Mouse (Mus musculus) NIH3T3 (cell line): ENCODE results near the gene Zfp37.
"Not testable (repeated sequence)": the region's sequence is repeated elsewhere in the genome, so short reads cannot be mapped to it uniquely, and the experiment has no call there.

ENCODE experiments used
- DNase-seq: peaks from one replicate; pipeline ENCODE4 v3.0.0-alpha.2; 2012; ENCODE audit warnings: low read depth

The Zfp37 gene

DNA sequence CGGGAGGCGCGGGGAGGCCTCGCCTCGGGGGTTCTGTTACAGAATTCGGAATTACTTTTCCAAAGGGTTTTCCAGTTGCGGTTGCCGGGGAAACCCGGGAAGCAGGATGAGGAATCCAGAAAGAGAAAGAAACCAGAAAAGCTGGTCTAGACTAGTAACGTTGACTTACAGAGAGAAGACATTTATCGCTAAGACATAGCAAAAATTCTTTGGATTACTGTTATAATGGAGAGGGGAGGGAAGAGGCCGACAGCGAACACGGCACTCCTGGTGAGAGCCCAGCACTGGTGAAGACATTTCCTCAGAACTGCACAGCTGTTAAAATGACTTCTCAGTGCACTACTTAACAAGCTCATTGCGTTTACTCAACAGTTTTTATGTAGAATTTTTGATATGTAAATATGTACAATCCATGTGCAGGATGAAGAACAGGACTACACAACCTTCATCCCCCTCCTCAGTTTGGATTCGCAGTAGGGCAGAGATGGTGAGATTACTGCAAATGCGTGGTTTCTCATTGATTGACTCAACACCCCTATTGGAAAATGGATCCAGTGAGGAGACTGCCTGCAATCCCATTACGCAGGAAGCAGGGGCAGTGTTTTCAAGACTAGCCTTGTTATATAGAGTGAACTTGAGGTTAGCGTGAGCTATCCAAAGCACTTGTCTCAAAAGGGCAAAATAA lies 22.0 kb downstream of the Zfp37 start:
- peak; percentile 63 for DNase-seq

DNA sequence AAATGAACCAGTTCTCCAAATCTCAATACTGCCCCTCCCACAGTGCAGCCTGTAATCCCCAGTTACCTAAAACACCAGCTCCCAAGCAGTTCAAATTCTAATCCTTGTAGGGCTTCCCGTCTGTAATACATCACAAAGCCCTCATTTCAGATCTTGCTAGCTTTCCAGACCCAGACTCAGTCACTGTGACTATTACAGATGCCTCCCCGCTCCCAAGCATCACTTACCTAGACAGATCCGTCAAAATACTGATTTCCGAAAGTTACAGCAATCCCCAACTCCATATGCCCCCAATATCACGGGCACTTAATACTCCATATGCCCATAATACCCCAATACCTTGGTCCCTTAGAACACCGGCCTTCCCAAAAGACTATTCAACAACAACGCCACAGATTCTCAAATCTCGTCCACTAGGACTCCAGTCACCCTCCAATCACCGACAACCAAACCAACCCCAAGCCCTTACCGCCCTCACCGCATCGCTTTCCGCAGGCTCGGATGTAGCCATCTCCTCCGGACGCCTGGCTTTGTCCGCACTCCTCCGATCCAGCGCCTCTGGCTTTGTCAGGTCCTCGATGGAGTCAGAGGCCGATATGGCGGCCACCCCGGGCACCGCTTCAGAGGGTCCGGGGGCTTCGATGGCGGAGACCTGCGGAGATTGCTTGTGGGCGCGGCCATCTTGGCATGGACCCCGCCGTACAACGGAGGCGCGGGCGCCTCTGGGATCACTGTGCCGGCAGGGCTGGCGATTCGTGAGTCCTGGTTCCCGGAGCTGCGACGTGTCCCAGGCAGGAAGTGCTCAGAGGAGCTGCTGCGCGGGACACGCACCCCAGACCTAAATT lies 22.8 kb downstream of the Zfp37 start:
- DNase-seq: peak; percentile 97

DNA sequence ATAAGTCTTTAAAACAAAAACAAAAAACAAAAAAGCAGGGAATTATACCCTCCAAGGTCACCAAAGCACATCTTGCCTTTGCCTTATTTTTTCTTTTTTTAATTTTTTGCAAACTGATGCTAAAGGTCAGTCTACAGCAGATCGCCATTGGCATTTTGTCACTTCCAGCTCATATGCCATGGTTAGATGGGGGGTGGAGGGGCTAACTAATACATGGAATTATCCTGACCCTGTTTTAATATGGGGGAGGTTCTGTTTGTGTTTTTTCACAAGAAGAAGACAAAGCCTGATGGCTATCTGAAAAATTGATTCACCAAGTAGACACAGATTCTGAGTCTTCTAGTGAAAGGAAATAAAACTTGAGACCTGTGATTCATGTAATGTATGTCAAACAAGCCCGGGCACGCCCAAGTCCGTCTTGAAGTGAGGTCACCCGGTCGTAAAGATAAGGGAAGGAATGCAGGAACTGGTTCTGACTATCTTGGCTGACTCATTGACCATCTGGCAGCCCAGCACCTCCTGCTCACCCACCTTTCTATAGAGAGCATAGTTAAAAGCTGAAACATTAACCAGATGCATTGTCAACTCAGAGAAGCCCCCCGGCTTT lies 30.8 kb downstream of the Zfp37 start:
- peak; percentile 9 for DNase-seq

DNA sequence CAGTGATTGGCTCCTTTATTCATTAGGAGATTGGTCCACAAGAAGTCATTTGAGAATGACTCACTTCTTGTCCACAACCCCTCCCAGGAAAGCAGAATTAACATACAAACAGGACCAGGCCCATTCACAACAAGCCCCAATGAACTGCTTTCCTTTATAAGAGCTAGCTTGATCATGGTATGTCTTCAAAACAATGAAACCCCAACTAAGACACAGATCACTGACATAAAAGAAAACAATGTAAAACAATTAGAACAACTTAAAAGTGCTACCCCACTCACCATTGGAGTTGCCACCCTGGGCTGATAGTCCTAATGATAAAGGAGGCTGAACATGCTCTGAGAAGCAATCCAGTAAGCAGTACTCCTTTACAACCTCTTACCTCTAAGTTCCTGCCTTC lies 42.1 kb downstream of the Zfp37 start:
- no peak for DNase-seq

DNA sequence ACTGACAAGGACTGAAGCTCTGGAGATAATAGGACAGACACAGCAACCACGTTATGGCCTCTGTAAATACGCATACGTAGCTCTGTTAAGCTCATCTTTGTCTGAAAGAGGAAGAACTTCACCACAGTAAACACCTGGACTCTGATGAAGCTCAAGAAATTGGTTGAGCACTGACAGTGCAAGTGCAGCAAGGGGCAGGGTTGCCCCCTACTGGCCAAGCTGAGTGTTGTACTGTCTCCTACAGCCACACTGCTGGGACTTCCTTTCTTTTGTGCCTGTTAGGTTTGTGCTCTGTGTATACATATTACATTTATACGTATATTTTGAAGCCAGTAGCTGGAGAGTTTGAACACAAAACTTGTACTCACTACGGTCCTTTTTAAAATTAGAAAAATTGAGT lies 53.6 kb downstream of the Zfp37 start:
- DNase-seq: peak; percentile 56

DNA sequence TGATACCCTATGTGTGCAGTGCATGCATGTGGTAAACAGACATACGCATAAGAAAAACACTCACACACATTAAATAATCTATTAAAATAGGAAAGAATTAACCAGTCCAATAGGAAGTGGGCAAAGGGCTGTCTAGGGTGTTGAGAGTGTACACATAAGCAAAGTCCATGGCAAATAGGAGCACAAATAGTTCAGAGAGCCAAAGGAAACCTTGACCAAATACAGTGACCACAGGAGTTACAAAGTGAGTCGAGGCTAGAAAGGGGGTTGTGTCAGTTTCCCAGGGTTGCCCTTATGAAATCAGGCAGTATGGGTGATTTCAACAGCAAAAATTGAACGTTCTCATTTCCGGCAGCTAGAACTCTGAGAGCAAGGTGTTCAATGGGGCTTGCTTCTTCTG lies 56.4 kb downstream of the Zfp37 start:
- DNase-seq: no peak

DNA sequence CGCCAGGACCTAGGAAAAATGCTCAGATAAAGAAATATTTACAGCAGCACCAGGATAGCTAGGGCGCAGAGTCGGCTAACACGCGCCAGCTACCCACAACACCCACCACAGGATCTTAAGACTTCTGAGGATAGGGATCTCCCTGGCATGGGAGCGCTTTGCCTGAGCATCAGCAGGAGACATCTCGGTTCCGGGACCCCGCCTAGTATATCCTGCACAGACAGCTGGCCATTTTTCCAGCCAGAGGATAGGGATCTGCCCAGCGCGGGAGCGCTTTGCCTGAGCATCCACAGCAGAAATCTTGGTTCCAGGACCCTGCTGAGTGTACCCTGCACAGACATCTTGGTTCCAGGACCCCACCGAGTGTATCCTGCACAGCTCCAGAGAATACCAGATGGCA lies 63.2 kb downstream of the Zfp37 start:
- DNase-seq: not testable (repeated sequence)

DNA sequence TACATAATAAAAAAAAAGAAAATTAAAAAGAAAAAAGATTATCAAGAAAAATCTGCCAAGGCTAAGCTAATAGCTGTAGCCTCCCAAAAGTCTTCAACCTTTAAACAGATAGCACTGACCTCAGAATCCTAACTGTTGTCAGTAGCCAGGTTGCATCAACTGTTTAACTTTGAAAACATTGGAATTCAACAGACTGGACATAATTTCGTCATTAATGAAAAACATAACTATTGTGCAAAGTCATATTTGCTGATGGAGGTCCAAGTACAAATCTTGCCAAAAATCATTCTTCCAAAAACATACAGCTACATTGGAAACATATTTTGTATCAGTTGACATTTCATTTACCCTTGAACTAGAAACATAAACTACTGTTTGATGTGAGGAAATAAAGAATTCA lies 72.4 kb downstream of the Zfp37 start:
- peak; percentile 19 for DNase-seq

DNA sequence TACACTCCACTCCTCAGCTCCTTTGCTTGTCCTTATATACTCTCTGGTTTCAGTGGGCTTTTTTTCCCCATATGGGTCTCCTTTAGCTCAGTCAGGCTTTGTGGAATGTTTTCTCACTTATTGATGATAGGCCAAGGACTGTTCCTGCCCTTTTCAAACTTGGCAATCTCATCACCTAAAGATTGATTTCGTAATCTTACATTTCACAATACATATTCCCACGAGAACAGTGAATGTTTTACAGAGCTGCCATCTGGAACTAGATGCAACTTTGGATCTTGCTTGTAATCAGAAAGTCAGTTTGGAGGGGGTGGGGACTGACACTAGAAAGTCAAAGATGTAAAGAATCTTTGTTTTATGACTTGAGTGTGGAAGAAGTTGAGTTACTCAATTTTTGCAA lies 80.0 kb downstream of the Zfp37 start, which contains the start of gene Mup21:
Mup21 (minus strand) TSS at position 53 of the 400 bp plus-strand sequence.
- DNase-seq: peak; percentile 63
